Mouse (Mus musculus) spleen, postnatal 14 days (tissue): ENCODE data around the gene Sirt2.

Experiments used
- DNase-seq, 2 experiments: peaks; one replicate each; pipeline ENCODE4 v3.0.0; 2021 to 2022; ENCODE audit warnings: low spot score in 2 of 2

Sirt2 gene

GRCm38 (mm10) chr7:28766910-28767309, 375 bp downstream of the Sirt2 start:
- no peak for DNase-seq

GRCm38 (mm10) chr7:28767462-28767965, 979 bp downstream of the Sirt2 start, which contains the start of gene Nfkbib:
TSS of gene Nfkbib (minus strand) at chr7:28767512.
- DNase-seq, result peak in 1 of 2 experiments; percentile 7

GRCm38 (mm10) chr7:28769414-28769958, 3.0 kb downstream of the Sirt2 start:
- DNase-seq, result no peak

- DNase-seq, result peak in 1 of 2 experiments; percentile 6
These were observed 3.8 kb downstream of the Sirt2 start for GRCm38 (mm10) chr7:28770309-28770708.

- peak in 1 of 2 experiments; percentile 5 for DNase-seq
These were observed 5.3 kb downstream of the Sirt2 start for GRCm38 (mm10) chr7:28771867-28772266.

- DNase-seq, result no peak
These were observed 6.6 kb downstream of the Sirt2 start for GRCm38 (mm10) chr7:28773163-28773562.

- DNase-seq, result no peak
These were observed 7.6 kb downstream of the Sirt2 start for GRCm38 (mm10) chr7:28774164-28774563.

GRCm38 (mm10) chr7:28775129-28775528, 8.6 kb downstream of the Sirt2 start:
- no peak for DNase-seq

GRCm38 (mm10) chr7:28778825-28779224, 12.3 kb downstream of the Sirt2 start:
- peak in 1 of 2 experiments; percentile 7 for DNase-seq

- DNase-seq, result peak; percentile 75 to 90
These were observed 13.6 kb downstream of the Sirt2 start for GRCm38 (mm10) chr7:28780067-28780658.

GRCm38 (mm10) chr7:28780857-28781256, 14.3 kb downstream of the Sirt2 start:
- DNase-seq, result no peak

GRCm38 (mm10) chr7:28781261-28781663, 14.7 kb downstream of the Sirt2 start:
- peak in 1 of 2 experiments; percentile 32 for DNase-seq

- DNase-seq, result no peak
These were observed 18.6 kb downstream of the Sirt2 start for GRCm38 (mm10) chr7:28785161-28785560.

GRCm38 (mm10) chr7:28787884-28788283, 21.3 kb downstream of the Sirt2 start:
- DNase-seq, result no peak

GRCm38 (mm10) chr7:28788307-28789195, 22.0 kb downstream of the Sirt2 start, which contains the start of gene Rinl:
TSS of gene Rinl (plus strand) at chr7:28788969.
- peak; percentile 61 to 73 for DNase-seq

- no peak for DNase-seq
These were observed 22.7 kb downstream of the Sirt2 start for GRCm38 (mm10) chr7:28789235-28789634.

GRCm38 (mm10) chr7:28790066-28790806, 23.7 kb downstream of the Sirt2 start:
- no peak for DNase-seq

GRCm38 (mm10) chr7:28791706-28792105, 25.2 kb downstream of the Sirt2 start:
- DNase-seq, result no peak

GRCm38 (mm10) chr7:28792391-28793185, 26.1 kb downstream of the Sirt2 start:
- DNase-seq, result no peak

GRCm38 (mm10) chr7:28793834-28794233, 27.3 kb downstream of the Sirt2 start:
- no peak for DNase-seq

GRCm38 (mm10) chr7:28794496-28794895, 28.0 kb downstream of the Sirt2 start:
- DNase-seq, result no peak
